Comparison of ENCODE assay signal across 8 mouse cellular contexts in the genomic region with DNA sequence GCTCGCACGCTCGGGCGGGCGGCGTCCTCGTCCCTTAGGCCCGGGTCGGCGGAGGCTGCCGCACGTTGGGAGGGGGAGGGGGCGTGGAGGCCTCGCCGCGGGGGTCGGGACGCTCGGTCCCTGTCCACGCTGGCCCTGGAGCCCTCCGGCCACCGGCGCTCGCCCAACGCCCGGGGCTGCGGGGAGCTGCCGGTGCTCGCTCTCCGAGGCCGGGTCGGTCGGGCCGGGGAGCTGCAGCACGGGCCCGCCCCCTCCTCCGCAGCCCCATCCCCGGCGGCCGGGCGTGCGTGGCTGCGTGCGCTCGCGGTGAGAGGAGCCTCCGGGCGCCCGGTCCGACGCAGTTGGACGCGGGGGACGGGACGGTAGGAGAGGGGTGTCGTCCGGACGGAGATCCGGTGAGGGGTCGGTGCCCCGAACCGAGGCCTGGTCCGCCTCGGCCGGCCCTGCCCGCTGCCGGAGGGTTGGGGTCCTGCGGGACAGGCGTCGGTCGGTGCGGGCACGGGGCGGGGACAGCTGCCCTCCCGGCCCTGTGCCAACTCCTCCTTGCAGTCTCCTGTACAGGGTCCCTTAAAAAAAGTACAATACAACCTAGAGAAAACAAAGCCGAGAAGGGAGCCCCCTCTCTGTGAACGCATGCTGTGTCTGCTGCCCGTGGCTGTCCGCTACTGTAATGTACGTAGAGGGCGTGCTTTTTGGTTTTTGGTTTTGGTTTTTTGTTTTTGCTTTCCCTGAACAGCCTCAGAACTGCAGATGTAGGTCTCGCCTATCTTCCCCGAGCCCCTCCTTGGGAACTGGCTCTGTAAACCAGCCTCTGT. TPM values are rescaled to one million over a fixed set of nuclear protein-coding genes. Genes with fewer than 3 reads are reported as not detected.
DNase-seq lines count a peak whose midpoint lies in the region; ATAC-seq and TF ChIP-seq lines count a peak whose summit lies in the region.

No protein-coding gene starts in this region.

- H3K9me3 ChIP-seq in forebrain, embryonic 14.5 days (replicated peaks; ENCODE audit: control insufficient read depth, low read length): no peaks in the 10 kb centered on the region
- H3K9me3 ChIP-seq in neural tube, embryonic 15.5 days (replicated peaks): no peaks in the 10 kb centered on the region

- peak; percentile 75 for ATAC-seq in forebrain, embryonic 14.5 days
- ATAC-seq in neural tube, embryonic 15.5 days (ENCODE audit: low FRiP score): peak; percentile 75

- peak overlapping the region; percentile 92 for H3K9ac ChIP-seq in forebrain, embryonic 14.5 days (ENCODE audit: low read length)
- peak overlapping the region; percentile 89 for H3K9ac ChIP-seq in neural tube, embryonic 15.5 days (replicated peaks)

- 0 out of 2 replicates have a peak, but pooled peaks cover 5% of the 10 kb centered on the region for H3K36me3 ChIP-seq in forebrain, embryonic 14.5 days (ENCODE audit: control insufficient read depth, insufficient read depth, low read length)
- 0 out of 2 replicates have a peak, but pooled peaks cover 3% of the 10 kb centered on the region for H3K36me3 ChIP-seq in neural tube, embryonic 15.5 days

- intact Hi-C loops in heart, postnatal 25 days (cut with DNase I): loop anchor here (2.0 kb wide), 1 partner anchor 135 kb away; no protein-coding TSS in a partner anchor

- no peaks in the 10 kb centered on the region for H3K27me3 ChIP-seq in forebrain, embryonic 14.5 days (replicated peaks; ENCODE audit: control insufficient read depth, insufficient read depth, low read length)
- H3K27me3 ChIP-seq in neural tube, embryonic 15.5 days (replicated peaks): 0 out of 2 replicates have a peak, but pooled peaks cover 2% of the 10 kb centered on the region

- peak overlapping the region; percentile 100 for H3K4me3 ChIP-seq in brown adipose tissue, adult 24 weeks (ENCODE audit: insufficient read depth, low read depth, low read length)
- peak overlapping the region; percentile 95 for H3K4me3 ChIP-seq in forebrain, embryonic 14.5 days (ENCODE audit: low read depth, low read length)
- peak overlapping the region; percentile 86 for H3K4me3 ChIP-seq in lung, adult 2 months (replicated peaks; ENCODE audit: extremely low read depth, low read depth, low read length)
- peak overlapping the region; percentile 96 for H3K4me3 ChIP-seq in neural tube, embryonic 15.5 days (replicated peaks)

- H3K4me1 ChIP-seq in brown adipose tissue, adult 24 weeks (ENCODE audit: control insufficient read depth, insufficient read depth, insufficient read length, low read length): peaks cover 9% of the 10 kb centered on the region; the same call in 1 of the 2 replicates
- H3K4me1 ChIP-seq in forebrain, embryonic 14.5 days (ENCODE audit: control insufficient read depth, insufficient read depth, low read length): peaks cover 15% of the 10 kb centered on the region
- H3K4me1 ChIP-seq in lung, adult 2 months (ENCODE audit: control insufficient read depth, insufficient read depth, low read length): peaks cover 6% of the 10 kb centered on the region
- H3K4me1 ChIP-seq in neural tube, embryonic 15.5 days: peaks cover 31% of the 10 kb centered on the region

- WGBS in forebrain, embryonic 14.5 days: under 1% methylated on average over 64 of the region's 83 CpGs
- under 1% methylated on average over 78 of the region's 83 CpGs for WGBS in lung, adult 2 months
- under 1% methylated on average over 52 of the region's 83 CpGs for WGBS in neural tube, embryonic 15.5 days

- TF ChIP-seq POLR2A in lung, adult 2 months (IDR thresholded peaks at IDR 0.05; ENCODE audit: borderline replicate concordance, extremely low read depth, low read depth, low read length): no peak

- H3K27ac ChIP-seq in brown adipose tissue, adult 24 weeks (replicated peaks; ENCODE audit: low read depth, low read length): peak overlapping the region; percentile 45
- peak overlapping the region; percentile 91 for H3K27ac ChIP-seq in forebrain, embryonic 14.5 days (ENCODE audit: low read depth, low read length)
- peak overlapping the region; percentile 92 for H3K27ac ChIP-seq in neural tube, embryonic 15.5 days (replicated peaks)

- TF ChIP-seq CTCF in lung, adult 2 months (IDR thresholded peaks at IDR 0.05; ENCODE audit: insufficient read depth, low read length): no peak

- H3K4me2 ChIP-seq in forebrain, embryonic 14.5 days (ENCODE audit: low read length): peak overlapping the region; percentile 70
- H3K4me2 ChIP-seq in neural tube, embryonic 15.5 days: peak overlapping the region; percentile 79

- DNase-seq in ES-CJ7 (ENCODE audit: low read depth, low spot score): peak; percentile 13
- peak; percentile 73 for DNase-seq in forebrain, embryonic 14.5 days (ENCODE audit: low spot score)
- DNase-seq in heart, postnatal 25 days (ENCODE audit: low spot score): peak; percentile 22
- DNase-seq in layer of hippocampus, adult 18-20 months (ENCODE audit: low spot score in 2 of 2): peak; percentile 42 to 67
- DNase-seq in lung, adult 2 months: peak; percentile 38
- peak; percentile 68 to 72 for DNase-seq in thymus, postnatal 10 days (ENCODE audit: low spot score in 2 of 2)

RNA-seq across cellular contexts. Expression of gene Pdcd4, which starts 11.7 kb away (rescaled TPM):
- polyA plus RNA-seq in brown adipose tissue, adult 24 weeks (2012; ENCODE audit: insufficient read depth, insufficient read length, missing spikeins): 32.7 and 33.8 TPM in 2 replicates
- polyA plus RNA-seq in forebrain, embryonic 14.5 days (2014; fragmentation: Nextera tagmentation; extraction: Ambion mirVana): 62.1 and 75.4 TPM in 2 replicates
- 10 to 100 TPM; 20.9 to 25.1 TPM for total RNA-seq in heart, postnatal 25 days (2021)
- total RNA-seq in layer of hippocampus, adult 18-20 months (2021): 100 to 1,000 TPM; 118 to 123 TPM
- 4.1 and 8.0 TPM in 2 replicates for polyA plus RNA-seq in lung, adult 2 months (2012; rRNA removed)
- polyA plus RNA-seq in neural tube, embryonic 15.5 days (2015; fragmentation: Nextera tagmentation; extraction: Ambion mirVana): 60.3 and 69.1 TPM in 2 replicates

RNA-seq across cellular contexts. Expression of gene Shoc2, which starts 40.4 kb away (rescaled TPM):
- polyA plus RNA-seq in brown adipose tissue, adult 24 weeks (2012; ENCODE audit: insufficient read depth, insufficient read length, missing spikeins): 24.7 and 35.9 TPM in 2 replicates
- polyA plus RNA-seq in forebrain, embryonic 14.5 days (2014; fragmentation: Nextera tagmentation; extraction: Ambion mirVana): 49.6 and 61.1 TPM in 2 replicates
- total RNA-seq in heart, postnatal 25 days (2021): 10 to 100 TPM; 27.6 to 30.5 TPM
- 10 to 100 TPM; 46.3 to 51.5 TPM for total RNA-seq in layer of hippocampus, adult 18-20 months (2021)
- polyA plus RNA-seq in lung, adult 2 months (2012; rRNA removed): 10.4 and 18.5 TPM in 2 replicates
- polyA plus RNA-seq in neural tube, embryonic 15.5 days (2015; fragmentation: Nextera tagmentation; extraction: Ambion mirVana): 58.4 and 59.4 TPM in 2 replicates

RNA-seq across cellular contexts. Expression of gene Bbip1, which starts 40.7 kb away (rescaled TPM):
- 61.0 and 70.1 TPM in 2 replicates for polyA plus RNA-seq in brown adipose tissue, adult 24 weeks (2012; ENCODE audit: insufficient read depth, insufficient read length, missing spikeins)
- polyA plus RNA-seq in forebrain, embryonic 14.5 days (2014; fragmentation: Nextera tagmentation; extraction: Ambion mirVana): 174 and 180 TPM in 2 replicates
- 10 to 100 TPM; 36.5 to 38.7 TPM for total RNA-seq in heart, postnatal 25 days (2021)
- total RNA-seq in layer of hippocampus, adult 18-20 months (2021): 10 to 100 TPM; 46.4 to 49.1 TPM
- polyA plus RNA-seq in lung, adult 2 months (2012; rRNA removed): 4.9 and 6.9 TPM in 2 replicates
- 115 and 135 TPM in 2 replicates for polyA plus RNA-seq in neural tube, embryonic 15.5 days (2015; fragmentation: Nextera tagmentation; extraction: Ambion mirVana)

Comparison
In these comparisons a context has a peak if more than half of its experiments do, and no peak if none do; other contexts are left out.
1. Peak in every context shown above with its lines: DNase-seq, ATAC-seq, H3K4me3 ChIP-seq and H3K27ac ChIP-seq.
2. DNase-seq: peak in every context shown above with its lines; median percentile 73 in forebrain, embryonic 14.5 days; 70 in thymus, postnatal 10 days; 54 in layer of hippocampus, adult 18-20 months; 38 in lung, adult 2 months; 22 in heart, postnatal 25 days; 13 in ES-CJ7.